Mouse (Mus musculus): Measurements from ENCODE around the gene Mbd3. TPM values are rescaled to one million over a fixed set of nuclear protein-coding genes. Genes with fewer than 3 reads are reported as not detected.

Gene Mbd3
- total and polyA plus RNA-seq, 2 experiments from 2014 or later = 43.9 to 196 TPM

DNA sequence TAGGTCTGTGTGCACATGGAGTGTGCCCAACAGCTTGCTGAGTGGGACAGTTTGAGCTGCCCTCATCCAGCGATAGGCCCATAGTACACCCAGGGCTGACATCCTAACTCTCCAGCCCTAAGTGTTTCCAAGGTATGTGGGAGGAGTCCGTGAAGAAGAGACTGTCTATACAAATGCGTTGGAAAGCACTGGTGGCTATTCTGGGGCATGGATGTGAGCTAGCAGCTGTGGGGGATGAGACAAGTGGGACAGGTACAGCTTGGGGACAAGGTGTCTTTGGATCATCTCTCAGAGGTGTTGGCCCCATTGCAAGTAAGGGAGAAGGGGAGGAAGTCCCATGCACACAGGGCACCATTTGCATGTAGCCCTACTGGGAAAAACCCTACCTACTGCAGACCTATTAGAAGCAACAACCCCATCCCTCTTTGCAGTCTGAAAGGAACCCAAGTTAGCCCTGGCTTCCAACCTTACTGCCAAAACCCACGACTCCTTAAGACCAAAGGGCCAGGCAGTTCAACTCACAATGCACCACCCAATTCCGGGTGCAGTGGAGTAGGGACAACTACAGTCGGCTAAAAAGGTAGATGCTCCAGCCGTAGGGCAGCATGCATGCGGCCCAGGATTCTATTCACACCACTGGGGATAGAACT is 1.7 kb downstream of the Mbd3 start:
- Histone ChIP-seq H3K36me3 (ENCODE audit: insufficient read depth) (peaks cover 36% of the 10 kb centered on the region), H3K4me3 (ENCODE audit: low read depth, low read length) (peak overlapping the region; percentile 80), H3K27me3 (ENCODE audit: insufficient read depth, low read length) (no peaks in the 10 kb centered on the region), H3K9me3 (ENCODE audit: low read length) (no peaks in the 10 kb centered on the region), H3K4me1 (ENCODE audit: insufficient read depth) (peaks cover 18% of the 10 kb centered on the region), H3K9ac (peak overlapping the region; percentile 97), H3K4me2 (ENCODE audit: low read depth) (peak overlapping the region; percentile 85), H3K27ac (ENCODE audit: low read depth, low read length) (peak overlapping the region; percentile 100)
- 0 out of 2 replicates have a peak, but pooled peaks have one; percentile 12 for TF ChIP-seq CTCF (IDR thresholded peaks at IDR 0.05; ENCODE audit: low read depth)
- no peak for DNase-seq
- no peak for ATAC-seq
- 27% methylated on average over 8 of the region's 8 CpGs for WGBS

GRCm38 (mm10) chr10:80396822-80397523 is 2.4 kb downstream of the Mbd3 start:
- no peak for ATAC-seq
- 90% methylated on average over 11 of the region's 11 CpGs for WGBS
- Histone ChIP-seq H3K9me3 (ENCODE audit: low read length) (no peaks in the 10 kb centered on the region), H3K4me1 (ENCODE audit: insufficient read depth) (peaks cover 18% of the 10 kb centered on the region), H3K36me3 (ENCODE audit: insufficient read depth) (peaks cover 38% of the 10 kb centered on the region), H3K4me3 (ENCODE audit: low read depth, low read length) (no peak overlapping the region), H3K4me2 (ENCODE audit: low read depth) (peak overlapping the region; percentile 85), H3K27ac (ENCODE audit: low read depth, low read length) (peak overlapping the region; percentile 100), H3K27me3 (ENCODE audit: insufficient read depth, low read length) (no peaks in the 10 kb centered on the region), H3K9ac (peak overlapping the region; percentile 97)
- DNase-seq = no peak
- no peak for TF ChIP-seq CTCF (IDR thresholded peaks at IDR 0.05; ENCODE audit: low read depth)

GRCm38 (mm10) chr10:80395025-80395627 is 4.2 kb downstream of the Mbd3 start:
- H3K36me3 ChIP-seq (ENCODE audit: insufficient read depth) = peaks cover 47% of the 10 kb centered on the region
- no peak for DNase-seq
- 94% methylated on average over 35 of the region's 35 CpGs for WGBS

GRCm38 (mm10) chr10:80392687-80393086 is 6.7 kb downstream of the Mbd3 start:
- WGBS = 97% methylated on average over 5 of the region's 5 CpGs
- no peak overlapping the region for H3K4me2 ChIP-seq (ENCODE audit: low read depth)
- peaks cover 47% of the 10 kb centered on the region for H3K36me3 ChIP-seq (ENCODE audit: insufficient read depth)
- no peak overlapping the region for H3K27ac ChIP-seq (ENCODE audit: low read depth, low read length)
- no peaks in the 10 kb centered on the region for H3K27me3 ChIP-seq (ENCODE audit: insufficient read depth, low read length)
- ATAC-seq = no peak
- no peak for TF ChIP-seq CTCF (IDR thresholded peaks at IDR 0.05; ENCODE audit: low read depth)
- H3K9me3 ChIP-seq (ENCODE audit: low read length) = no peaks in the 10 kb centered on the region
- no peak for DNase-seq
- peaks cover 18% of the 10 kb centered on the region for H3K4me1 ChIP-seq (ENCODE audit: insufficient read depth)
- no peak overlapping the region for H3K4me3 ChIP-seq (ENCODE audit: low read depth, low read length)
- H3K9ac ChIP-seq = no peak overlapping the region

More at GRCm38 (mm10) chr10:80395025-80395627, 4.2 kb downstream of the Mbd3 start:
- no peak for TF ChIP-seq CTCF (IDR thresholded peaks at IDR 0.05; ENCODE audit: low read depth)
- Histone ChIP-seq H3K4me2 (ENCODE audit: low read depth) (no peak overlapping the region), H3K4me1 (ENCODE audit: insufficient read depth) (peaks cover 14% of the 10 kb centered on the region), H3K27ac (ENCODE audit: low read depth, low read length) (no peak overlapping the region), H3K9me3 (ENCODE audit: low read length) (no peaks in the 10 kb centered on the region), H3K9ac (no peak overlapping the region), H3K27me3 (ENCODE audit: insufficient read depth, low read length) (no peaks in the 10 kb centered on the region), H3K4me3 (ENCODE audit: low read depth, low read length) (no peak overlapping the region)
- ATAC-seq = no peak

GRCm38 (mm10) chr10:80390697-80391096 is 8.7 kb downstream of the Mbd3 start:
- WGBS = 86% methylated on average over 9 of the region's 9 CpGs
- peaks cover 47% of the 10 kb centered on the region for H3K36me3 ChIP-seq (ENCODE audit: insufficient read depth)
- DNase-seq = no peak

GRCm38 (mm10) chr10:80389185-80389708 is 10.1 kb downstream of the Mbd3 start:
- TF ChIP-seq CTCF (IDR thresholded peaks at IDR 0.05; ENCODE audit: low read depth) = no peak
- no peak overlapping the region for H3K4me2 ChIP-seq (ENCODE audit: low read depth)
- WGBS = 74% methylated on average over 4 of the region's 4 CpGs
- ATAC-seq (no peak), DNase-seq (no peak)
- H3K9me3 ChIP-seq (ENCODE audit: low read length) = no peaks in the 10 kb centered on the region
- H3K27me3 ChIP-seq (ENCODE audit: insufficient read depth, low read length) = no peaks in the 10 kb centered on the region
- peaks cover 38% of the 10 kb centered on the region for H3K36me3 ChIP-seq (ENCODE audit: insufficient read depth)
- peaks cover 16% of the 10 kb centered on the region for H3K4me1 ChIP-seq (ENCODE audit: insufficient read depth)
- no peak overlapping the region for H3K9ac ChIP-seq
- H3K27ac ChIP-seq (ENCODE audit: low read depth, low read length) = no peak overlapping the region
- H3K4me3 ChIP-seq (ENCODE audit: low read depth, low read length) = no peak overlapping the region

More at GRCm38 (mm10) chr10:80390697-80391096, 8.7 kb downstream of the Mbd3 start:
- Histone ChIP-seq H3K4me1 (ENCODE audit: insufficient read depth) (peaks cover 10% of the 10 kb centered on the region), H3K4me2 (ENCODE audit: low read depth) (no peak overlapping the region), H3K4me3 (ENCODE audit: low read depth, low read length) (no peak overlapping the region), H3K27ac (ENCODE audit: low read depth, low read length) (no peak overlapping the region), H3K9me3 (ENCODE audit: low read length) (no peaks in the 10 kb centered on the region), H3K9ac (no peak overlapping the region), H3K27me3 (ENCODE audit: insufficient read depth, low read length) (no peaks in the 10 kb centered on the region)
- no peak for TF ChIP-seq CTCF (IDR thresholded peaks at IDR 0.05; ENCODE audit: low read depth)
- ATAC-seq = no peak
